Mouse (Mus musculus) heart, embryonic 15.5 days (tissue): ENCODE results near the gene Ano1. TPM values are rescaled to one million over a fixed set of nuclear protein-coding genes. Genes with fewer than 3 reads are reported as not detected.

Experiments used
- ATAC-seq: fragments of 200-750 bp; cut with Nextera tagmentation; replicated peaks from 2 replicates; pipeline ENCODE4 v1.8.0; 2017; ENCODE audit warnings: low read depth, moderate TSS enrichment; ENCODE audit not compliant: insufficient number of reproducible peaks, insufficient read depth, low FRiP score
- H3K27ac ChIP-seq: fragments of 300-500 bp; sonication (generic); 2 replicates; pipeline ENCODE4 v1.5.1; 2015; ENCODE audit warnings: mild to moderate bottlenecking, inconsistent platforms
- H3K27me3 ChIP-seq: fragments of 300-500 bp; sonication (generic); 2 replicates; pipeline ENCODE4 v1.6.1; 2015; ENCODE audit warnings: inconsistent platforms
- H3K36me3 ChIP-seq: fragments of 300-500 bp; sonication (generic); 2 replicates; pipeline ENCODE4 v1.6.1; 2015; ENCODE audit warnings: mild to moderate bottlenecking, inconsistent platforms
- H3K4me1 ChIP-seq: fragments of 300-500 bp; sonication (generic); replicated peaks from 2 replicates; pipeline ENCODE4 v1.6.1; 2015; ENCODE audit warnings: inconsistent platforms
- H3K4me2 ChIP-seq: fragments of 300-500 bp; sonication (generic); 2 replicates; pipeline ENCODE4 v1.6.1; 2015; ENCODE audit warnings: inconsistent platforms, mild to moderate bottlenecking, moderate library complexity
- H3K4me3 ChIP-seq: fragments of 300-500 bp; sonication (generic); 2 replicates; pipeline ENCODE4 v1.5.1; 2015; ENCODE audit warnings: mild to moderate bottlenecking, inconsistent platforms
- H3K9ac ChIP-seq: fragments of 300-500 bp; sonication (generic); 2 replicates; pipeline ENCODE4 v1.6.1; 2015; ENCODE audit warnings: mild to moderate bottlenecking, inconsistent platforms
- H3K9me3 ChIP-seq: fragments of 300-500 bp; sonication (generic); replicated peaks from 2 replicates; pipeline ENCODE4 v1.6.1; 2016; ENCODE audit warnings: inconsistent platforms
- WGBS: fragments of 180-500 bp; shearing (Covaris S2); methylation state at CpG from one replicate; pipeline ENCODE4 v1.1.7; 2015; ENCODE audit warnings: mixed read lengths; 5-methylcytosine and 5-hydroxymethylcytosine counted together
- polyA plus RNA-seq: library from polyadenylated mRNA; unstranded; fragments of >200 nt; fragmentation: Nextera tagmentation; extraction: Ambion mirVana; gene quantifications from 2 replicates; pipeline ENCODE4 v1.2.1, GENCODE M21; 2015

Gene Ano1
- polyA plus RNA-seq, 1 experiment from 2014 or later = 8.1 TPM

DNA sequence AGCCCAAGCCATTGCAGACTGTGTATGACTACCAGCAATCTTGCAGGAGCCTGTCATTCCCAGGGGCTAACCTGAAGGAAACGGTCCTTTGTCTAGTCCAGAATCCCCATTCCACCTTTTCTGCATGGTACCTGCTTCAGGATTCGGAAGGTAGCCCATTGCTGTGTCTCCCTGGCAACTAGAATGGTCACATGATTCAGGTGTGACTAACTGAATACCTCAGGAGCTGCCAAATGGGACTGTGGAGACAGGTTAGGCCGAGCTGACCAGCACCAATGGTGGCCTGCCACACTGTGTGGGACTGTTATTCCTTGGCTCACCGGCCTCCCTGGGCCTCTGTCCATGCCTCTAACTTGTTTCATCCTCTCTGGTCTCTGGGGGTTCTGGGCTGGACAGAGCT lies 5.3 kb downstream of the Ano1 start:
- H3K4me3 ChIP-seq = no peak overlapping the region
- no peak overlapping the region for H3K9ac ChIP-seq
- WGBS = 81% methylated on average over 4 of the region's 4 CpGs
- H3K4me1 ChIP-seq = no peaks in the 10 kb centered on the region
- H3K36me3 ChIP-seq = no peaks in the 10 kb centered on the region
- H3K9me3 ChIP-seq = no peaks in the 10 kb centered on the region
- H3K27ac ChIP-seq = no peak overlapping the region
- ATAC-seq = no peak
- peaks cover 10% of the 10 kb centered on the region for H3K27me3 ChIP-seq
- no peak overlapping the region for H3K4me2 ChIP-seq

DNA sequence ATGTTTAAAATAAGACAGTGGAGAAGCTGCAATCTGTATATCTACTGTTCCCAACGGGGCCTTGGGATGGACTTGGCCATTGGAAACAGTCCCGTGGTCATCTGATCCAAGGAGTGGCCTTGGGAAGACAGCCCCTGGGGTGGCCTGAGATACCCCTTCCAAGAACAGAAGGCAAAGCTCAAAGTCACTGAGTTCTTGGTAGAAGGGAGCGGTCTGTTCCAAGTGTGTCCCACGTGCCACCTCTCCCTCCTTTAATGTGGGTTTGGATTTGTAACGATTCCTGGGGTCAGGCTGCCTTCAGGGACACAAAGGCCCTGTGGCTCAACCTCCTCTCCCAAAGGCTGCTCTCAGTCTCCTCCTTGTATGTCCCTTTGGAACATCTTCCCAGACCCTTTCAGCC lies 7.9 kb downstream of the Ano1 start:
- Histone ChIP-seq H3K4me1 (peaks cover 10% of the 10 kb centered on the region), H3K27me3 (peaks cover 18% of the 10 kb centered on the region)

DNA sequence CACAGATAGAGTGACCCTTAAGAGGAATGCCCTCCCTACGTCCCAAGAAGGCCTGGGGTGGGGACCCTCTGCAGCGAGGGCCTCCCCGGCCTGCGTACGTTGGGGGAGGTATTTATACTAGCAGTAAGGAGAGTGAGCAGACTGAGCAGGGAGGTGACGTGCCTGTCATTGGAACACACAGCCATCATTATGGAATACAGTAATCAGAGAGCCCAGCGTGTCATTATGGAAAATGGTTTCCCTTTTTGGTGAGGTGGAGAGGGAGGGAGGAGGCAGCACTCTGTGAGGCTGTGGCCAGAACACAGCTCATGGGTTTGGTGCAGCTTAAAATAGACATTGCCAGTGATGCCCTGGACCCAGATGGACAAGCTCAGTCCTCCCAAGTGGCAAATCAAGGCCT lies 11.1 kb downstream of the Ano1 start:
- 35% methylated on average over 7 of the region's 7 CpGs for WGBS
- ATAC-seq = no peak
- H3K9me3 ChIP-seq = no peaks in the 10 kb centered on the region
- H3K4me1 ChIP-seq = peaks cover 22% of the 10 kb centered on the region
- peaks cover 46% of the 10 kb centered on the region for H3K27me3 ChIP-seq
- no peak overlapping the region for H3K4me3 ChIP-seq
- no peak overlapping the region for H3K4me2 ChIP-seq
- H3K9ac ChIP-seq = no peak overlapping the region
- no peak overlapping the region; the same call in 1 of the 2 replicates for H3K27ac ChIP-seq
- H3K36me3 ChIP-seq = no peaks in the 10 kb centered on the region

More for the DNA sequence above, 7.9 kb downstream of the Ano1 start:
- Histone ChIP-seq H3K27ac (no peak overlapping the region), H3K4me3 (no peak overlapping the region), H3K9ac (no peak overlapping the region), H3K36me3 (no peaks in the 10 kb centered on the region), H3K9me3 (no peaks in the 10 kb centered on the region), H3K4me2 (no peak overlapping the region)
- ATAC-seq = no peak
- WGBS = 78% methylated on average over 5 of the region's 5 CpGs

DNA sequence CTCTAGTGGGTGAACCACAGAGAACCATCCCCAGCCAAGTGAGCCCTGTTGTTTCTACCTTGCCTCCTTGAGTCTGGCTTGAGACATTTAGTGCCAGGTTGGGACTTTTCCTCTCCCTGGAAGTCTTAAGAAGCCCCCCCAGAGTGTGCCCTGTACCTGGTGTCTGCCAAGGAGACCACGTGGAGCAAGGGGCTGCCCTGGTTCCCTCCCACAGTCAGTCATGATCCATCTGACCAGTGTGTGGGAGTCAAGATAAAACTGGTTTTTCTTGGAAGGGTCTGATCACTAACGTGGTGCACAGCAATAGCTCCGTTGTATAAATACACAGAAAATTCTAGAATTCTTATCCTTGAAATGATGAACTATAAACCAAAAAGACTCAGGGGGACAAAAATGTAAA lies 12.0 kb downstream of the Ano1 start:
- Histone ChIP-seq H3K9me3 (no peaks in the 10 kb centered on the region), H3K27me3 (peaks cover 43% of the 10 kb centered on the region), H3K27ac (no peak overlapping the region), H3K4me3 (no peak overlapping the region), H3K36me3 (no peaks in the 10 kb centered on the region), H3K4me2 (no peak overlapping the region), H3K9ac (no peak overlapping the region), H3K4me1 (peaks cover 22% of the 10 kb centered on the region)
- no peak for ATAC-seq
- WGBS = 36% methylated on average over 3 of the region's 3 CpGs

DNA sequence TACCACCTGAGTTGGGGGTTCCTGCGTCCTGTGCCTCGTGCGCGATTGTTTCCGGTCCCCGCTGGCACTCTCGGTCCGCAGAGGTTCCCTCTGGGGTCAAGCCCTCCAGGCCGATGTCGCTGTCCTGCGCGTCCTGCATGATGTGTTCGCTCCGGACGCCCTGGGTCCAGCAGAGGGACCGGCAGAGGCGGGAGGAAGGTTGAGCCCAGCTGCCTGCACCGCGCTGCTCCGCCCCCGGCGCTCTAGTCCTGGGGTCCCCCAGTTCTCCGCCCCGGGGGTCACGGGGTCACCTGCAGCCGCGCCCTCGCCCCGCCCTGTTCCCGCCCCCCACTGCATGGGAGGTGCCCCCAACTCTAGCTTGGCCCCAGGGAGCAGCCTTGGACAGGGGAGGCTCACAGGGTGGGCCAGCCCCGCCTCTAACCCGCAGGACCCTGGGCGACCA lies 13.4 kb downstream of the Ano1 start:
- H3K36me3 ChIP-seq = no peaks in the 10 kb centered on the region
- no peak for ATAC-seq
- WGBS = under 1% methylated on average over 33 of the region's 33 CpGs
- H3K9me3 ChIP-seq = no peaks in the 10 kb centered on the region
- H3K4me1 ChIP-seq = peaks cover 22% of the 10 kb centered on the region
- peak overlapping the region; percentile 44 for H3K4me3 ChIP-seq
- peak overlapping the region; percentile 41 for H3K9ac ChIP-seq
- no peak overlapping the region for H3K27ac ChIP-seq
- peak overlapping the region; percentile 68 for H3K4me2 ChIP-seq
- H3K27me3 ChIP-seq = peaks cover 36% of the 10 kb centered on the region

DNA sequence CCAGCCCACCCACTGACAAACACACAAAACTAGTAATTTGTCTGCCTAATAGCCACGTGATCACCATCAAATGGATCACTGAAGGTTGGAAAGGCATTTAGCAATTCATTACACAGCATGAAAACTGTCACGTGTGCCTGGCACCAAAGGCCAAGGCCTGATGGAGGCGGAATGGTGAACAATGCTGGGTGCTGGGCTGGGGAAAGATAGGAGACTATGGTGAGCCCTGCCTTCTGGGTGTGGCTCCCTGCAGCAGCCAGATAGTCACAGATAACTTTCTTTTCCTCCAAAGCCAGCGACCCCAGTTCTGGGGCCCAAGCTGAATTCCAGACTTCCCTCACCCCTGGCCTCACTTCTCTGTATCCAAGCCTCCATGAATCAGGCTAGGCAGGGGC lies 19.9 kb downstream of the Ano1 start:
- Histone ChIP-seq H3K4me1 (no peaks in the 10 kb centered on the region), H3K9ac (no peak overlapping the region), H3K27ac (no peak overlapping the region), H3K9me3 (no peaks in the 10 kb centered on the region), H3K36me3 (no peaks in the 10 kb centered on the region), H3K4me3 (no peak overlapping the region), H3K27me3 (peaks cover 20% of the 10 kb centered on the region), H3K4me2 (no peak overlapping the region)
- no peak for ATAC-seq
- 50% methylated on average over 4 of the region's 4 CpGs for WGBS

DNA sequence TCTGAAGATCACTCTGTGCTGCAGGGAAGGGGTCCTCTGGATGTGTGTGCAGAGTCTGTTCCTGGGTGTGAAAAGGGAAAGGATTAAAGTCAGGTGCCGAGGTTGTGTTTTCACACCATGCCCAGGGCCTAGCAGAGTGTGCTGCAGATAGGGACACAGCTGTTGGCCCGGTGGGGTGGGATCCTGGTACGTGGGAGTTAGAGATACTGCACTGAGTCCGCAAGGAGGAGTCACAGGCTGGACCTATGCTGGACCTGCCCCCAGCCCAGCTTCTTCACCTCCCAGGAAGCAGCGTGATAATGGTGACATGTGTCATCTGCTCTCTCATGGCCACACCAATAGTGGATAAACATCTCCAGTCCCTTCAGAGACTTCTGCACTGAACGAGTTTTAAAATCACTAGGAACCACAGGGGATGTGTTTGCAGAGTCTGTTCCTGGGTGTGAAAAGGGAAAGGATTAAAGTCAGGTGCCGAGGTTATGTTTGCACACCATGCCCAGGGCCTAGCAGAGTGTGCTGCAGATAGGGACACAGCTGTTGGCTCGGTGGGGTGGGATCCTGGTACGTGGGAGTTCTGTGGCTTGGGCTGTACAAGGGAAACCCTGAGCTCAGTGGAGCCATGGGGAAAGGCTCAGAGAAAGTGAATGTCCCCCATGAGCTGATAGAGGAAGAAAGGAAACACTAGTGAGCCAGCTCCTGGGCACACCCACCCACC lies 20.4 kb downstream of the Ano1 start:
- ATAC-seq = no peak
- no peaks in the 10 kb centered on the region for H3K4me1 ChIP-seq
- peaks cover 14% of the 10 kb centered on the region for H3K27me3 ChIP-seq
- no peak overlapping the region for H3K9ac ChIP-seq
- no peak overlapping the region for H3K27ac ChIP-seq
- H3K4me3 ChIP-seq = no peak overlapping the region
- no peak overlapping the region for H3K4me2 ChIP-seq
- H3K9me3 ChIP-seq = no peaks in the 10 kb centered on the region
- H3K36me3 ChIP-seq = no peaks in the 10 kb centered on the region
- 34% methylated on average over 9 of the region's 9 CpGs for WGBS

DNA sequence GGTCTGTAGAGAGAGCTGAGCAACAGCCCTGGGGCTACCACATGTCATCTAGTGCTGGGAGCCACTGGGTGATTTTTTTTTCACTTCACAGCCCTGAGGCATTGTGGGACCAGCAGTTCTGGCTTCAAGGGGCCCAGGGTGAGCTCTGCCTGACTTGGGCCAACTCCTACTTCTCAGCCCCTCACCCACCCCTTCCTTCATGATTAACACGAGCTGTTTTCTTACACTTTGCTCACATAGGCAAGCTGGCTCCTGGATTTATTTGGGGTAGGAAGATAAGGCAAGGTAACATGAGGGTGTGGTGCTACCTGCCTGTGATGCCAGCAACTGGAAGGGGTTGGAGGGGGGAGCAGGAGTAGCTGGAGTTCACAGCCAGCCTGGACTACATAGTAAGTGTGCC lies 27.5 kb downstream of the Ano1 start:
- no peaks in the 10 kb centered on the region for H3K9me3 ChIP-seq
- no peaks in the 10 kb centered on the region for H3K4me1 ChIP-seq
- H3K27me3 ChIP-seq = no peaks in the 10 kb centered on the region
- H3K4me3 ChIP-seq = no peak overlapping the region
- H3K9ac ChIP-seq = no peak overlapping the region
- no peaks in the 10 kb centered on the region for H3K36me3 ChIP-seq
- ATAC-seq = no peak
- no peak overlapping the region for H3K27ac ChIP-seq
- WGBS = 35% methylated on average over 1 of the region's 1 CpGs
- no peak overlapping the region for H3K4me2 ChIP-seq

DNA sequence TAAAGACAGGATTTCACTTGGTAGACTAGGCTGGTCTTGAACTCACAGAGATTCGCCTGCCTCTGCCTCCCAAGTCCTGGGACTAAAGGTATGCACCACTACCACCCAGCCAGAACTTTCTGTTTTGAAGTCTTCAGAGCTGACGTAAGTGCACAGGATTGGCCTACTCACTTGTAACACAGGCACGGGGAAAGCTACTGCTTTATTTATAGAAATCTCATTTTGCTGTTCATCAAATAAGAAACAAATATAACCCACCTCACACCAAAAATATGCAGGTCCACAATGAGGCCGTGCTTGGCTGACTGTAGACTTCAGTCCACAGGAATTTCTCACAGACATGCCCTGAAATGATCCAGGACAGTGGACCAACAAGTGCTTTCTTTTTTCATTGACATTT lies 31.8 kb downstream of the Ano1 start:
- no peak overlapping the region for H3K4me2 ChIP-seq
- no peaks in the 10 kb centered on the region for H3K36me3 ChIP-seq
- H3K4me3 ChIP-seq = no peak overlapping the region
- no peak for ATAC-seq
- no peak overlapping the region for H3K9ac ChIP-seq
- no peaks in the 10 kb centered on the region for H3K9me3 ChIP-seq
- no peaks in the 10 kb centered on the region for H3K27me3 ChIP-seq
- 52% methylated on average over 4 of the region's 4 CpGs for WGBS
- no peaks in the 10 kb centered on the region for H3K4me1 ChIP-seq
- H3K27ac ChIP-seq = no peak overlapping the region

DNA sequence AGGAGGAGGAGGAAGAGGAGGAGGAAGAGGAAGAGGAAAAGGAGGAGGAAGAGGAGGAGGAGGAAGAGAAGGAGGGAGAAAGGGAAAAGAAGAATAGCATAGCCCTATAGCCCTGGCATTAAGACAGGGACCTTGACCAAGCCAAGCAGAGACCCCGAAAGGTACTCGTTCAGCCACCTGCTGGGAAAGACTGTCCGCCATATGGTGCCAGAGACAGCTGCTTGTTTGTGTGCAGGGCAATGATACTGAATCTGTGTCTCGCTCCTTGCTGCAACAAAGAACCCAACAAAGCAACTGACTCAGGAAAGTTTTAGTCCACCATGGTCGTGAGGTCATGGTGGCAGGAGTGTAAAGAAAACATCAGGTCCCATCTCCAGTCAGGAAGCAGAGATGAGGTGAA lies 34.0 kb downstream of the Ano1 start:
- H3K4me2 ChIP-seq = no peak overlapping the region
- no peaks in the 10 kb centered on the region for H3K27me3 ChIP-seq
- no peaks in the 10 kb centered on the region for H3K9me3 ChIP-seq
- no peak overlapping the region for H3K27ac ChIP-seq
- no peak overlapping the region for H3K9ac ChIP-seq
- no peak for ATAC-seq
- WGBS = 76% methylated on average over 5 of the region's 5 CpGs
- H3K4me3 ChIP-seq = no peak overlapping the region
- H3K4me1 ChIP-seq = no peaks in the 10 kb centered on the region
- no peaks in the 10 kb centered on the region for H3K36me3 ChIP-seq

DNA sequence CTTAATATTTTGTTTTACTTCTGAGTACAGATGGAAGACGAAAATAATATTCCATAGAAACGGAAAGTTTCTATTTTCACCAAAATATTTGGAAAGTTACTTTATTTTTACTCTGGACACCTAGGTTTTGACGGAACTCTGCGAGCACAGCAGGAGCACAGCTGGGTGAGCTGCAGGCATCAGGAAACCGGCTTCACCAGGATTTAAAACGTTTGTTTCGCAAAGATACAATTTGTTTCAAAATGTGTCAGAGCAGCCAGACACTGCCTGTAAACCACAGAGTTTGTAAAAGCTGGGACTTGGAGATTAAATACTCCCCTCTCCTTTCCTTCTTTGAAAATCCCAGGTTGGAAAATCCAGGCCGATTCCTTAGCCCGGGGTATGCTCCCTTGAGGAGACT lies 53.9 kb downstream of the Ano1 start:
- H3K4me1 ChIP-seq = no peaks in the 10 kb centered on the region
- H3K36me3 ChIP-seq = no peaks in the 10 kb centered on the region
- H3K9ac ChIP-seq = no peak overlapping the region
- H3K9me3 ChIP-seq = no peaks in the 10 kb centered on the region
- ATAC-seq = no peak
- no peak overlapping the region for H3K4me3 ChIP-seq
- 73% methylated on average over 9 of the region's 9 CpGs for WGBS
- no peak overlapping the region for H3K4me2 ChIP-seq
- no peak overlapping the region for H3K27ac ChIP-seq
- H3K27me3 ChIP-seq = no peaks in the 10 kb centered on the region
